Mouse (Mus musculus): ENCODE results near the gene Gnl2.

DNA sequence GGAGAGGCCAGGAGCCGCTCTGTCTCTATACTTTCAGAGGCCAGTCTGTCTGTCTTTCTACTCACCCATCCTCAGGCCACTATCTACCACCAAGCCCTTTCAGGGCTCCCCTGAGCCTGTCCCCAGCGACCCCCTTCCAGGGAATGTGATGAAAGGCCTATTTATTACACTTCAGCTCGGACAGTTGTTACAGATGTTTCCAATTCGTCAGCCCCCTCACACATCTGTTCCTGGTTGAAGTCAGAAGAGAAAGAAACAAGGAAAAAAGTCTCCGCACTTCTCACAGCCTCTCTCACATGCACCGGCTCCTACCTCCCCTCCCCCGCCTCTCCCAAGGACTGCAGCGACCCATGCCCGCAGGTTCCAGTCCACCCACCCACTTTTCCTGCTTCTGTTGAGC, 44.1 kb upstream of the Gnl2 start:
- TF ChIP-seq POLR2A (IDR thresholded peaks at IDR 0.05; ENCODE audit: insufficient read depth, low read depth, low read length) (no peak), CTCF (IDR thresholded peaks at IDR 0.05; ENCODE audit: insufficient read depth, low read depth, low read length) (no peak)
